Mouse (Mus musculus) stomach, embryonic 16.5 days (tissue): Measurements from ENCODE around the gene Cym. TPM values are rescaled to one million over a fixed set of nuclear protein-coding genes. Genes with fewer than 3 reads are reported as not detected.

ENCODE experiments used
- ATAC-seq: fragments of 200-750 bp; cut with Nextera tagmentation; 2 replicates; pipeline ENCODE4 v1.8.0; 2017; ENCODE audit warnings: moderate number of reproducible peaks, moderate TSS enrichment; ENCODE audit not compliant: insufficient read depth, low FRiP score
- H3K27ac ChIP-seq: fragments of 300-500 bp; sonication (generic); 2 replicates; pipeline ENCODE4 v1.5.1; 2014; ENCODE audit warnings: low read length
- H3K27me3 ChIP-seq: fragments of 300-500 bp; sonication (generic); 2 replicates; pipeline ENCODE4 v1.6.1; 2014; ENCODE audit warnings: low read length, control low read depth, mixed read lengths; ENCODE audit not compliant: control insufficient read depth, insufficient read depth
- H3K36me3 ChIP-seq: fragments of 300-500 bp; sonication (generic); 2 replicates; pipeline ENCODE4 v1.6.1; 2014; ENCODE audit warnings: low read length; ENCODE audit not compliant: control insufficient read depth, insufficient read depth
- H3K4me1 ChIP-seq: fragments of 300-500 bp; sonication (generic); 2 replicates; pipeline ENCODE4 v1.6.1; 2014; ENCODE audit warnings: low read length, control low read depth, mixed read lengths; ENCODE audit not compliant: control insufficient read depth, insufficient read depth
- H3K4me2 ChIP-seq: fragments of 300-500 bp; sonication (generic); 2 replicates; pipeline ENCODE4 v1.6.1; 2014; ENCODE audit warnings: low read depth, low read length, mixed read lengths
- H3K4me3 ChIP-seq: fragments of 300-500 bp; sonication (generic); replicated peaks from 2 replicates; pipeline ENCODE4 v1.5.1; 2014; ENCODE audit warnings: mild to moderate bottlenecking, low read length
- H3K9ac ChIP-seq: fragments of 300-500 bp; sonication (generic); 2 replicates; pipeline ENCODE4 v1.6.1; 2014; ENCODE audit warnings: low read length
- H3K9me3 ChIP-seq: fragments of 300-500 bp; sonication (generic); replicated peaks from 2 replicates; pipeline ENCODE4 v1.6.1; 2016; ENCODE audit warnings: low read length, control low read depth; ENCODE audit not compliant: control insufficient read depth
- WGBS: fragments of 180-500 bp; shearing (Covaris S2); extraction: QIAGEN DNeasy Blood & Tissue Kit; methylation state at CpG from one replicate; pipeline ENCODE4 v1.1.7; 2014; 5-methylcytosine and 5-hydroxymethylcytosine counted together
- polyA plus RNA-seq: library from polyadenylated mRNA; unstranded; fragments of >200 nt; fragmentation: Nextera tagmentation; extraction: Ambion mirVana; gene quantifications from 2 replicates; pipeline ENCODE4 v1.2.1, GENCODE M21; 2015

Gene Cym
- polyA plus RNA-seq, 1 experiment from 2014 or later: 7,568 TPM

GRCm38 (mm10) chr3:107250320-107250719, 28.8 kb upstream of the Cym start:
- Histone ChIP-seq H3K4me2 (no peak overlapping the region), H3K36me3 (no peaks in the 10 kb centered on the region), H3K4me1 (no peaks in the 10 kb centered on the region), H3K4me3 (no peak overlapping the region), H3K27me3 (no peaks in the 10 kb centered on the region), H3K27ac (no peak overlapping the region), H3K9me3 (no peaks in the 10 kb centered on the region), H3K9ac (no peak overlapping the region)
- 15% methylated on average over 2 of the region's 2 CpGs for WGBS
- ATAC-seq: no peak

GRCm38 (mm10) chr3:107249042-107249441, 27.5 kb upstream of the Cym start:
- Histone ChIP-seq H3K4me3 (no peak overlapping the region), H3K9ac (no peak overlapping the region), H3K4me1 (no peaks in the 10 kb centered on the region), H3K4me2 (no peak overlapping the region), H3K9me3 (no peaks in the 10 kb centered on the region), H3K27me3 (no peaks in the 10 kb centered on the region), H3K27ac (no peak overlapping the region), H3K36me3 (no peaks in the 10 kb centered on the region)
- 64% methylated on average over 3 of the region's 3 CpGs for WGBS
- no peak for ATAC-seq

- Histone ChIP-seq H3K9me3 (no peaks in the 10 kb centered on the region), H3K4me2 (no peak overlapping the region), H3K4me1 (no peaks in the 10 kb centered on the region), H3K9ac (no peak overlapping the region), H3K36me3 (no peaks in the 10 kb centered on the region), H3K4me3 (no peak overlapping the region), H3K27ac (no peak overlapping the region), H3K27me3 (no peaks in the 10 kb centered on the region)
- no peak for ATAC-seq
- WGBS: 82% methylated on average over 6 of the region's 6 CpGs
Observed at GRCm38 (mm10) chr3:107246876-107247275, 25.3 kb upstream of the Cym start.

GRCm38 (mm10) chr3:107241389-107242094, 20.0 kb upstream of the Cym start:
- 54% methylated on average over 14 of the region's 14 CpGs for WGBS

DNA sequence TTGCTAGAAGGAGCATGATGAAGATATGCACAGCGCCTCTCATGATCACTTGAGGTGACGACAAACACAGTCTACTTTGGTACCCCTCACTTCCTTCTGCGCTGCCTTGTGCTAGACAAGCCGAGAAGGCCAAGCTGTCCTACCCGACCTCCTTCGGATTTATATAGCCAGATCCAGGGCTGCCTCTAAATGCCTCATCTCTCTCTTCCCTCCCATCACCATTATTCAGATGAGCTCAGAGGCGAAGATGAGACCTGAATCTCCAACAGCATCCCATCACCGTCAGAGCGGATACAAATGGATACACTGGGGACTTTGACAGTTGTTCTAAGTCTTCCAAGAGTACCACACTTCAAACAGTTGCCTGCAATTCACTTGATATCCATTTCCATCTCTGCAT, 18.1 kb upstream of the Cym start, which contains the start of gene Prok1:
Gene Prok1, minus strand, starts transcription at position 101 of the 400 bp plus-strand sequence.
- H3K9me3 ChIP-seq: no peaks in the 10 kb centered on the region
- no peak within 1 kb of the TSS for H3K4me2 ChIP-seq
- ATAC-seq: no peak
- no peak within 1 kb of the TSS for H3K9ac ChIP-seq
- no peak within 1 kb of the TSS for H3K27ac ChIP-seq
- no peak within 1 kb of the TSS for H3K4me3 ChIP-seq
- H3K27me3 ChIP-seq: no peaks in the 10 kb centered on the region
- no peaks in the 10 kb centered on the region for H3K4me1 ChIP-seq
- 87% methylated on average over 9 of the region's 9 CpGs for WGBS
- no peaks in the 10 kb centered on the region for H3K36me3 ChIP-seq

More at GRCm38 (mm10) chr3:107241389-107242094, 20.0 kb upstream of the Cym start:
- Histone ChIP-seq H3K9me3 (no peaks in the 10 kb centered on the region), H3K4me3 (no peak overlapping the region), H3K27me3 (no peaks in the 10 kb centered on the region), H3K36me3 (no peaks in the 10 kb centered on the region), H3K27ac (no peak overlapping the region), H3K4me1 (no peaks in the 10 kb centered on the region), H3K9ac (no peak overlapping the region), H3K4me2 (no peak overlapping the region)
- no peak for ATAC-seq

- 71% methylated on average over 8 of the region's 8 CpGs for WGBS
- Histone ChIP-seq H3K4me2 (no peak overlapping the region), H3K9ac (no peak overlapping the region), H3K4me1 (no peaks in the 10 kb centered on the region), H3K36me3 (no peaks in the 10 kb centered on the region), H3K9me3 (no peaks in the 10 kb centered on the region), H3K4me3 (no peak overlapping the region), H3K27ac (no peak overlapping the region), H3K27me3 (no peaks in the 10 kb centered on the region)
- ATAC-seq: no peak
Observed at GRCm38 (mm10) chr3:107238471-107238980, 17.0 kb upstream of the Cym start.

- ATAC-seq: no peak
- Histone ChIP-seq H3K4me3 (no peak overlapping the region), H3K27ac (no peak overlapping the region), H3K36me3 (no peaks in the 10 kb centered on the region), H3K9me3 (no peaks in the 10 kb centered on the region), H3K4me1 (no peaks in the 10 kb centered on the region), H3K4me2 (no peak overlapping the region), H3K9ac (no peak overlapping the region), H3K27me3 (no peaks in the 10 kb centered on the region)
- WGBS: 59% methylated on average over 2 of the region's 2 CpGs
Observed at GRCm38 (mm10) chr3:107238051-107238450, 16.5 kb upstream of the Cym start.

DNA sequence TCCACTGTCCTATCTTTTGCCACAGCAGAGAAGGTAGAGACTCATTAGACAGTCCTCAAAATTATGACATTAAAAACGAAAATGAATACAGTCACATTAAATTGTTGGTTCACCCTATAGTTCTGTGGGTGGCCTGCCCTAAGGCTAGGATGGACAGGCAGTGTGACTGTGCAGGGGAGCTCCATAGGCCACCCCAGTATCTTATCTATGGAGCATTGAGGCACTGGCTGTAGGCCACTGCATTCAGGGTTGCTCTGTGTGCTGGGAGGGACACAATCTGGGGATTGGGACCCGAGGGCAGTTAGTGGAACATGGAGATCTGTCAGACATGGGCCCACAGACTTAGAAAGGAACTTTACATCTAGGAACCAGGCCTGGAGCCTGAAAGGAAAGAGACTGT, 12.4 kb upstream of the Cym start:
- no peak overlapping the region for H3K4me2 ChIP-seq
- WGBS: 32% methylated on average over 2 of the region's 2 CpGs
- H3K27ac ChIP-seq: no peak overlapping the region
- H3K27me3 ChIP-seq: no peaks in the 10 kb centered on the region
- no peak overlapping the region for H3K9ac ChIP-seq
- no peaks in the 10 kb centered on the region for H3K36me3 ChIP-seq
- no peak for ATAC-seq
- no peak overlapping the region for H3K4me3 ChIP-seq
- no peaks in the 10 kb centered on the region for H3K9me3 ChIP-seq
- peaks cover 11% of the 10 kb centered on the region; the same call in 1 of the 2 replicates for H3K4me1 ChIP-seq

GRCm38 (mm10) chr3:107233351-107233813, 11.8 kb upstream of the Cym start:
- peak overlapping the region; percentile 30; the same call in 1 of the 2 replicates for H3K9ac ChIP-seq

More at GRCm38 (mm10) chr3:107233351-107233813, 11.8 kb upstream of the Cym start:
- no peak overlapping the region for H3K4me2 ChIP-seq
- no peak overlapping the region for H3K27ac ChIP-seq
- no peaks in the 10 kb centered on the region for H3K9me3 ChIP-seq
- peaks cover 11% of the 10 kb centered on the region; the same call in 1 of the 2 replicates for H3K4me1 ChIP-seq
- no peak overlapping the region for H3K4me3 ChIP-seq
- no peaks in the 10 kb centered on the region for H3K27me3 ChIP-seq
- no peak for ATAC-seq
- 7% methylated on average over 11 of the region's 11 CpGs for WGBS
- H3K36me3 ChIP-seq: no peaks in the 10 kb centered on the region
